Mouse (Mus musculus) heart, embryonic 10.5 days (tissue): ENCODE measurements at regions not wholly inside any gene's neighbourhood (a gene's known extent, or its start where the extent isn't known, plus 50 kb on each side); places are given as distances from the start of the nearest gene placed in this dataset.

Source experiments
- DNase-seq: peaks from one replicate; pipeline ENCODE4 v3.0.0-alpha.2; 2017; ENCODE audit warnings: low spot score
- H3K27ac ChIP-seq: fragments of 300-500 bp; sonication (generic); 2 replicates; pipeline ENCODE4 v1.5.1; 2016; ENCODE audit warnings: mild to moderate bottlenecking
- H3K27me3 ChIP-seq: fragments of 300-500 bp; sonication (generic); 2 replicates; pipeline ENCODE4 v1.6.1; 2016; ENCODE audit warnings: mild to moderate bottlenecking; ENCODE audit not compliant: poor library complexity, insufficient read depth, severe bottlenecking
- H3K36me3 ChIP-seq: fragments of 300-500 bp; sonication (generic); 2 replicates; pipeline ENCODE4 v1.6.1; 2016; ENCODE audit warnings: mild to moderate bottlenecking, moderate library complexity
- H3K4me1 ChIP-seq: fragments of 300-500 bp; sonication (generic); 2 replicates; pipeline ENCODE4 v1.6.1; 2016; ENCODE audit warnings: mild to moderate bottlenecking
- H3K4me3 ChIP-seq: fragments of 300-500 bp; sonication (generic); 2 replicates; pipeline ENCODE4 v1.5.1; 2016; ENCODE audit warnings: mild to moderate bottlenecking, moderate library complexity
- H3K9me3 ChIP-seq: fragments of 300-500 bp; sonication (generic); 2 replicates; pipeline ENCODE4 v1.6.1; 2016; ENCODE audit warnings: mild to moderate bottlenecking, moderate library complexity
- WGBS: fragments of 180-500 bp; shearing (Covaris S2); methylation state at CpG from one replicate; pipeline ENCODE4 v1.1.7; 2016; 5-methylcytosine and 5-hydroxymethylcytosine counted together

GRCm38 (mm10) chr1:73270787-73271391 is 255.2 kb upstream of the Tnp1 start:
- no peaks in the 10 kb centered on the region for H3K27me3 ChIP-seq
- no peak for DNase-seq
- peaks cover 12% of the 10 kb centered on the region for H3K4me1 ChIP-seq
- H3K36me3 ChIP-seq: no peaks in the 10 kb centered on the region
- 61% methylated on average over 6 of the region's 6 CpGs for WGBS
- peak overlapping the region; percentile 53 for H3K27ac ChIP-seq
- no peak overlapping the region for H3K4me3 ChIP-seq
- H3K9me3 ChIP-seq: no peaks in the 10 kb centered on the region

- DNase-seq: no peak
- H3K36me3 ChIP-seq: no peaks in the 10 kb centered on the region
- 0 out of 2 replicates have a peak overlapping the region, but pooled peaks have one; percentile 22 for H3K27ac ChIP-seq
- 67% methylated on average over 7 of the region's 7 CpGs for WGBS
- no peaks in the 10 kb centered on the region for H3K27me3 ChIP-seq
- peaks cover 23% of the 10 kb centered on the region for H3K4me1 ChIP-seq
- no peaks in the 10 kb centered on the region for H3K9me3 ChIP-seq
- H3K4me3 ChIP-seq: no peak overlapping the region
Observed at GRCm38 (mm10) chr1:73269051-73269755, 253.5 kb upstream of the Tnp1 start.

- DNase-seq: peak; percentile 75
- WGBS: 34% methylated on average over 4 of the region's 4 CpGs
- H3K36me3 ChIP-seq: no peaks in the 10 kb centered on the region
- H3K27ac ChIP-seq: peak overlapping the region; percentile 36; the same call in 1 of the 2 replicates
- H3K4me1 ChIP-seq: peaks cover 18% of the 10 kb centered on the region
- no peaks in the 10 kb centered on the region for H3K9me3 ChIP-seq
- H3K27me3 ChIP-seq: no peaks in the 10 kb centered on the region
- no peak overlapping the region for H3K4me3 ChIP-seq
Observed at GRCm38 (mm10) chr1:73265009-73265408, 249.3 kb upstream of the Tnp1 start.

- Histone ChIP-seq H3K36me3 (no peaks in the 10 kb centered on the region), H3K4me1 (peaks cover 25% of the 10 kb centered on the region), H3K27ac (no peak overlapping the region; the same call in 1 of the 2 replicates), H3K9me3 (no peaks in the 10 kb centered on the region), H3K4me3 (no peak overlapping the region), H3K27me3 (no peaks in the 10 kb centered on the region)
- WGBS: 77% methylated on average over 7 of the region's 7 CpGs
- no peak for DNase-seq
Observed at GRCm38 (mm10) chr1:73264245-73264644, 248.5 kb upstream of the Tnp1 start.

- H3K4me3 ChIP-seq: no peak overlapping the region
- DNase-seq: no peak
- H3K27me3 ChIP-seq: no peaks in the 10 kb centered on the region
- WGBS: 24% methylated on average over 5 of the region's 5 CpGs
- H3K36me3 ChIP-seq: no peaks in the 10 kb centered on the region
- no peaks in the 10 kb centered on the region for H3K9me3 ChIP-seq
- peaks cover 29% of the 10 kb centered on the region for H3K4me1 ChIP-seq
- peak overlapping the region; percentile 29; the same call in 1 of the 2 replicates for H3K27ac ChIP-seq
Observed at GRCm38 (mm10) chr1:73259525-73260098, 243.9 kb upstream of the Tnp1 start.

GRCm38 (mm10) chr1:73257263-73257662 is 241.6 kb upstream of the Tnp1 start:
- H3K4me1 ChIP-seq: peaks cover 29% of the 10 kb centered on the region
- H3K27me3 ChIP-seq: no peaks in the 10 kb centered on the region
- no peaks in the 10 kb centered on the region for H3K36me3 ChIP-seq
- WGBS: 64% methylated on average over 2 of the region's 2 CpGs
- no peak overlapping the region for H3K4me3 ChIP-seq
- peak overlapping the region; percentile 59; the same call in 1 of the 2 replicates for H3K27ac ChIP-seq
- DNase-seq: no peak
- no peaks in the 10 kb centered on the region for H3K9me3 ChIP-seq

GRCm38 (mm10) chr1:73251911-73252356 is 236.2 kb upstream of the Tnp1 start:
- Histone ChIP-seq H3K4me1 (peaks cover 12% of the 10 kb centered on the region), H3K9me3 (no peaks in the 10 kb centered on the region), H3K27me3 (no peaks in the 10 kb centered on the region), H3K4me3 (no peak overlapping the region), H3K27ac (peak overlapping the region; percentile 39; the same call in 1 of the 2 replicates), H3K36me3 (no peaks in the 10 kb centered on the region)
- no peak for DNase-seq
- WGBS: 61% methylated on average over 12 of the region's 12 CpGs

- no peaks in the 10 kb centered on the region for H3K9me3 ChIP-seq
- WGBS: 52% methylated on average over 2 of the region's 2 CpGs
Observed at GRCm38 (mm10) chr1:73244016-73244415, 228.3 kb upstream of the Tnp1 start.

GRCm38 (mm10) chr1:73242290-73242689 is 226.6 kb upstream of the Tnp1 start:
- Histone ChIP-seq H3K27me3 (no peaks in the 10 kb centered on the region), H3K9me3 (no peaks in the 10 kb centered on the region), H3K27ac (no peak overlapping the region), H3K4me1 (peaks cover 2% of the 10 kb centered on the region), H3K36me3 (no peaks in the 10 kb centered on the region), H3K4me3 (no peak overlapping the region)
- no peak for DNase-seq
- 90% methylated on average over 9 of the region's 9 CpGs for WGBS

More at GRCm38 (mm10) chr1:73244016-73244415, 228.3 kb upstream of the Tnp1 start:
- DNase-seq: no peak
- Histone ChIP-seq H3K4me3 (no peak overlapping the region), H3K27ac (no peak overlapping the region), H3K27me3 (no peaks in the 10 kb centered on the region), H3K4me1 (no peaks in the 10 kb centered on the region), H3K36me3 (no peaks in the 10 kb centered on the region)

- H3K27me3 ChIP-seq: no peaks in the 10 kb centered on the region
- no peaks in the 10 kb centered on the region for H3K36me3 ChIP-seq
- peaks cover 23% of the 10 kb centered on the region for H3K4me1 ChIP-seq
- no peak overlapping the region for H3K4me3 ChIP-seq
- DNase-seq: no peak
- H3K27ac ChIP-seq: no peak overlapping the region
- no peaks in the 10 kb centered on the region for H3K9me3 ChIP-seq
- WGBS: 47% methylated on average over 3 of the region's 3 CpGs
Observed at GRCm38 (mm10) chr1:73236867-73237266, 221.2 kb upstream of the Tnp1 start.

- Histone ChIP-seq H3K4me1 (peaks cover 23% of the 10 kb centered on the region), H3K27me3 (no peaks in the 10 kb centered on the region), H3K4me3 (no peak overlapping the region), H3K27ac (no peak overlapping the region), H3K9me3 (0 out of 2 replicates have a peak, but pooled peaks cover 5% of the 10 kb centered on the region), H3K36me3 (no peaks in the 10 kb centered on the region)
- DNase-seq: no peak
Observed at GRCm38 (mm10) chr1:73233636-73234035, 217.9 kb upstream of the Tnp1 start.

GRCm38 (mm10) chr1:73233041-73233440 is 217.3 kb upstream of the Tnp1 start:
- H3K27me3 ChIP-seq: no peaks in the 10 kb centered on the region
- WGBS: 78% methylated on average over 3 of the region's 3 CpGs
- DNase-seq: no peak
- no peak overlapping the region for H3K4me3 ChIP-seq
- H3K4me1 ChIP-seq: peaks cover 23% of the 10 kb centered on the region
- 0 out of 2 replicates have a peak, but pooled peaks cover 5% of the 10 kb centered on the region for H3K9me3 ChIP-seq
- H3K27ac ChIP-seq: no peak overlapping the region
- no peaks in the 10 kb centered on the region for H3K36me3 ChIP-seq

- no peak for DNase-seq
- 0 out of 2 replicates have a peak, but pooled peaks cover 5% of the 10 kb centered on the region for H3K9me3 ChIP-seq
- H3K4me3 ChIP-seq: no peak overlapping the region
- peaks cover 5% of the 10 kb centered on the region for H3K4me1 ChIP-seq
- no peak overlapping the region for H3K27ac ChIP-seq
- no peaks in the 10 kb centered on the region for H3K36me3 ChIP-seq
- H3K27me3 ChIP-seq: no peaks in the 10 kb centered on the region
- WGBS: 62% methylated on average over 1 of the region's 1 CpGs
Observed at GRCm38 (mm10) chr1:73230611-73231010, 214.9 kb upstream of the Tnp1 start.
